Mouse (Mus musculus): ENCODE data around the gene Prr11. TPM values are rescaled to one million over a fixed set of nuclear protein-coding genes. Genes with fewer than 3 reads are reported as not detected.

Prr11 gene
- polyA plus RNA-seq, 1 experiment from 2014 or later: 20.5 TPM

DNA sequence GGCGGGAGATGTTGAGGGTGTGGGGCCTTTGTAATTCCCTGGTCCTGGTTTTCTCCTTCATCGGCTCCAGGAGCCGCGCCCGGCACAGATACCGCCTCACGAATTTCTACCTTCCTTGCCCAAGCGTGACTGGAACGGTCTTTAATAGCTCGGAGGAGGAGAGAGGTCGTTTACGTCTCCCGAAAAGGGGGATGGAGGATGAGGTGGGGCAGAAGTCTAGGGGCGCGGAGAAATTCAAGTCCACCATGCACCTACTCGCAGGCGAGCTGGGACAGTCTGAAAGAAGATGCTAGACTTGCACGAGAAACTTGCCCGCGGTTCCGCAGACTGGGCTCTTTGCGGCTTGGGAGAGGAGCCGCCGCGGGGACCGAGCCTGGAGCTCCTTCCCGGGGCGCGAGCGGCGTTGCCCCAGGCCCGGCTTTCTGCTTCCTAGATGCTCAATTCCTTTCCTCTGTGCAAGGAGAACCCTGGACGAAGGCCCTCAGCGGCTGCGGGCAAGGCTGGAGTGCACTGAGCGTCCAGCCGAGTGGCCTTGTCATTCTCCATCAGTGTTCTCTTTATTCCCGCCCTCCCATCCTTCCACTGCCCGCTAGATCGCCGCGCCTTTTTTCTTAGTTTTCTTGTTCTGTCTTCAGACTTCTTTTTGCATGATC is 1.1 kb upstream of the Prr11 start:
- ATAC-seq (ENCODE audit: low FRiP score, low TSS enrichment): no peak; the same call in none of the 2 replicates
- peak overlapping the region; percentile 87 for H3K4me3 ChIP-seq (ENCODE audit: low read length)
- peak overlapping the region; percentile 99 for H3K27ac ChIP-seq (ENCODE audit: low read depth, low read length)
- H3K4me2 ChIP-seq (replicated peaks; ENCODE audit: low read depth, low read length): peak overlapping the region; percentile 60
- under 1% methylated on average over 42 of the region's 42 CpGs for WGBS
- H3K9me3 ChIP-seq (ENCODE audit: control insufficient read depth, low read length): no peaks in the 10 kb centered on the region
- peaks cover 11% of the 10 kb centered on the region; the same call in 1 of the 2 replicates for H3K4me1 ChIP-seq (ENCODE audit: control insufficient read depth, insufficient read depth, low read length)
- H3K36me3 ChIP-seq (ENCODE audit: control insufficient read depth, insufficient read depth, low read length): peaks cover 38% of the 10 kb centered on the region
- peak overlapping the region; percentile 94 for H3K9ac ChIP-seq (ENCODE audit: low read depth, low read length)
- H3K27me3 ChIP-seq (ENCODE audit: control insufficient read depth, insufficient read depth, low read length): no peaks in the 10 kb centered on the region

DNA sequence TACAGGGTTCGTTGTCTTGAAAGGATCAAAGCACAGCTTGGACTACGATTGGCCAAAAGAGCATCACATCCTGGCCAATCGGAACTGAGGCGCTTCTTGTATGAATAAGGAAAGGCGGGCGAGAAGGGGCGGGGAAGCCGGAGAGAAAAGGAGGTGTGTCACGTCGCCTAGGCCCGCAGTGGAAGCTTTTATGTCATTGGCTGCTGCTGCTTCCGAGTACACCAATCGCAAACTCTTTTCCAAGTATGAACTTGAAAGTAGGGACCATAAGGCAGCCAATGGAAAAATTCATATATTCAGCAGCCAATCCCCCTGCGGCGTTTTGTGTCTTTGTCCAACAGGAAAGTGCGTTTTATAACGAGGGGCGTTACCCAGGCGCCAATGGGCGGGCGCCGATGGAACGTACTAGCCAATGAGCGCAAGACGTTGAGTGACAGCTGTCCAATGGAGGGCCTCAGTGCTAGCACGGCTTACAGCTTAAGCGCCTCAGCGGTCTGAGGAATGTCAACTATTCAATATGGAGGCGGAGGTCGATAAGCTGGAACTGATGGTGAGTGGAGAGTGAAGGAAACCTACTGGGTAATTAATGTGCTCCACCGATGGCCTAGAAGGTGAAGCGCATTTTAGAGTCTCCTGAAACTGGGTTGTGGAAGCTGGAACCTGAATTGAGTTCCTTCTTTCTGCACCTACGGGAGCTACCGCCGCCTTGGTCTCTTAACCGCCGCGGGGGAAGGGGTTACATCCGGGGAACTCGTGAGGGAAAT is 429 bp upstream of the Prr11 start, which contains the start of gene Ska2:
Gene Ska2 (plus strand): TSS at position 480 of the 764 bp plus-strand sequence.
- Histone ChIP-seq H3K4me2 (replicated peaks; ENCODE audit: low read depth, low read length) (peak within 1 kb of the TSS; percentile 60), H3K27me3 (ENCODE audit: control insufficient read depth, insufficient read depth, low read length) (no peaks in the 10 kb centered on the region), H3K27ac (ENCODE audit: low read depth, low read length) (peak within 1 kb of the TSS; percentile 99), H3K4me1 (ENCODE audit: control insufficient read depth, insufficient read depth, low read length) (peaks cover 11% of the 10 kb centered on the region; the same call in 1 of the 2 replicates), H3K9me3 (ENCODE audit: control insufficient read depth, low read length) (no peaks in the 10 kb centered on the region), H3K9ac (ENCODE audit: low read depth, low read length) (peak within 1 kb of the TSS; percentile 94), H3K36me3 (ENCODE audit: control insufficient read depth, insufficient read depth, low read length) (peaks cover 38% of the 10 kb centered on the region), H3K4me3 (ENCODE audit: low read length) (peak within 1 kb of the TSS; percentile 87)
- WGBS: under 1% methylated on average over 40 of the region's 40 CpGs
- peak; percentile 99 for ATAC-seq (ENCODE audit: low FRiP score, low TSS enrichment)

DNA sequence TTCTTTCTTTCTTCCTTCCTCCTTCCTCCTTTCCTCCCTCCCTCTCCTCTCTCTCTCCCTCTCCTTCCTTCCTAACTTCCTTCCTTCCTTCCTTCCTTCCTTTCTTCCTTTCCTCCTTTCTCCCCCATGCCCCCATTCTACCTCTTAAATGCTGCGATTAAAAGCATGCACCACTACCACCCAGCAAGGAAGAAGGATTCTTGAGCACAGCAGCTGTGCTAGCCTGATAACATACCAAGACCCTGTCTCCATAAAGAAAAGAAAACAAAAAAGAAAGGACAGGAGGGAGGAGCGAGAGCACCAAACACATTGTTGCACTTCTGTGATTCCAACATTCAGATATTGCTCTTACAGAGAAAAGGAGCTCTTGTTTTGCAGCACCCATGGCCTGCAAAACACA is 21.4 kb downstream of the Prr11 start:
- peaks cover 12% of the 10 kb centered on the region for H3K4me1 ChIP-seq (ENCODE audit: control insufficient read depth, insufficient read depth, low read length)
- peaks cover 45% of the 10 kb centered on the region for H3K36me3 ChIP-seq (ENCODE audit: control insufficient read depth, insufficient read depth, low read length)
- no peak overlapping the region for H3K27ac ChIP-seq (ENCODE audit: low read depth, low read length)
- WGBS: 67% methylated on average over 2 of the region's 2 CpGs
- peak overlapping the region; percentile 74 for H3K4me2 ChIP-seq (replicated peaks; ENCODE audit: low read depth, low read length)
- H3K4me3 ChIP-seq (ENCODE audit: low read length): peak overlapping the region; percentile 75
- H3K27me3 ChIP-seq (ENCODE audit: control insufficient read depth, insufficient read depth, low read length): no peaks in the 10 kb centered on the region
- H3K9me3 ChIP-seq (ENCODE audit: control insufficient read depth, low read length): no peaks in the 10 kb centered on the region
- H3K9ac ChIP-seq (ENCODE audit: low read depth, low read length): peak overlapping the region; percentile 74; the same call in 1 of the 2 replicates
- no peak for ATAC-seq (ENCODE audit: low FRiP score, low TSS enrichment)

DNA sequence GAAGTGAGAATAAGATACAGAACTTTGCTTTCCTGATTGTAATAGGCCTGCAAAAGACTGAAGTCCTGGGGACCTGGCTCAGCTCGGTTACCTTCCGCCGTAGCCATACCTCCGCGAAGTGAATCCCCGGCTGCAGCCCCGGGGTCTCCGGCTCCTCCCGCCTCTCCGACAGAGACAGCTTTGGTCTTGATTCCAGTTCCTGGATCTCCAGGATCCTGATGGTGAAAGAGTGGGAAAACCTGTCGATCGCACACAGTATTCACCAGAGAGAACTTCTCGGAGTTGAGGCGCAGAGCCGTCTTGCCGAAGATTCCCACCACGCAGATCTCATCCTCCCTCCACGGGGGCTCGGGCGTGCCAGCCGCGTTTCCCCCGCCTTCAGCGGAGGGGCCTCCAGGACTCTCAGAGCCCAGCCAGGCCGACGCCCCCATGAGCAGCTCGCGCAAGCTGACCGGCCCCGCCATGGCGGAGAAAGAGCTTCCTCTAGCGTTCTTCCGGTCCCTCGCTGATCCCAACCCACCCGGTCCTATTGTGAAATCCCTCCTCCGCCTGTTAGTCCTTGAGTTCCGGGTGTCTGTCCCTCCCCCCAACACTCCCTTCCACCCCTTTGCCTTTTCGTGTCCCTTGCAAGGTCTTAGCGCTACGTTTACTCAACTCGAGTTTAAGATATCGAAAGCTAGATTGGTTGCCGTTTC is 22.1 kb downstream of the Prr11 start, which contains the start of gene Smg8:
Gene Smg8 (minus strand): TSS at position 485 of the 695 bp plus-strand sequence.
- peak within 1 kb of the TSS; percentile 74 for H3K4me2 ChIP-seq (replicated peaks; ENCODE audit: low read depth, low read length)
- H3K36me3 ChIP-seq (ENCODE audit: control insufficient read depth, insufficient read depth, low read length): peaks cover 43% of the 10 kb centered on the region
- H3K4me1 ChIP-seq (ENCODE audit: control insufficient read depth, insufficient read depth, low read length): peaks cover 12% of the 10 kb centered on the region
- H3K9ac ChIP-seq (ENCODE audit: low read depth, low read length): peak within 1 kb of the TSS; percentile 74
- H3K4me3 ChIP-seq (ENCODE audit: low read length): peak within 1 kb of the TSS; percentile 75
- ATAC-seq (ENCODE audit: low FRiP score, low TSS enrichment): peak; percentile 93
- no peaks in the 10 kb centered on the region for H3K27me3 ChIP-seq (ENCODE audit: control insufficient read depth, insufficient read depth, low read length)
- WGBS: under 1% methylated on average over 43 of the region's 43 CpGs
- H3K27ac ChIP-seq (ENCODE audit: low read depth, low read length): peak within 1 kb of the TSS; percentile 30; the same call in 1 of the 2 replicates
- H3K9me3 ChIP-seq (ENCODE audit: control insufficient read depth, low read length): no peaks in the 10 kb centered on the region

DNA sequence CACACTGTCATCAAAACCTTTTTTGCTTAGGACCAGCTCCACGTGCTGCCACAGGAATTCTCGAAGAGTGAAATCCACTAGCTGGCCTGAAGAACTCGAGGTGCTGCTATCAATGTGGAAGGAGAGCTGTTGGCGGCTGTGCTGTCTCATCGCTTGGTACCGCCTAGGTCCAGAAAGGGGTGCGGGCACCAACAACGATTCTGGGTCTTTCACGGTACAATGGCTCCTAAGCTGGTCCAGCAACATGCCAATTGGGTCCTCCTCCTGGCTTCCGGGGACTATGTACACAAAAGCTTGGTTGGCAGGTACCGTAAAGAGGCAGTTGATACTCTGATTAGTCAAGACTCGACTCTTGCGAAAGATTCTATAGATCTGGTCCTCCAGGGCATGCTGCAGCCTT is 23.0 kb downstream of the Prr11 start:
- H3K4me1 ChIP-seq (ENCODE audit: control insufficient read depth, insufficient read depth, low read length): peaks cover 12% of the 10 kb centered on the region
- peak overlapping the region; percentile 74 for H3K4me2 ChIP-seq (replicated peaks; ENCODE audit: low read depth, low read length)
- no peaks in the 10 kb centered on the region for H3K9me3 ChIP-seq (ENCODE audit: control insufficient read depth, low read length)
- no peaks in the 10 kb centered on the region for H3K27me3 ChIP-seq (ENCODE audit: control insufficient read depth, insufficient read depth, low read length)
- no peak for ATAC-seq (ENCODE audit: low FRiP score, low TSS enrichment)
- H3K4me3 ChIP-seq (ENCODE audit: low read length): peak overlapping the region; percentile 75
- 88% methylated on average over 13 of the region's 13 CpGs for WGBS
- H3K27ac ChIP-seq (ENCODE audit: low read depth, low read length): no peak overlapping the region
- peak overlapping the region; percentile 74; the same call in 1 of the 2 replicates for H3K9ac ChIP-seq (ENCODE audit: low read depth, low read length)
- H3K36me3 ChIP-seq (ENCODE audit: control insufficient read depth, insufficient read depth, low read length): peaks cover 43% of the 10 kb centered on the region

DNA sequence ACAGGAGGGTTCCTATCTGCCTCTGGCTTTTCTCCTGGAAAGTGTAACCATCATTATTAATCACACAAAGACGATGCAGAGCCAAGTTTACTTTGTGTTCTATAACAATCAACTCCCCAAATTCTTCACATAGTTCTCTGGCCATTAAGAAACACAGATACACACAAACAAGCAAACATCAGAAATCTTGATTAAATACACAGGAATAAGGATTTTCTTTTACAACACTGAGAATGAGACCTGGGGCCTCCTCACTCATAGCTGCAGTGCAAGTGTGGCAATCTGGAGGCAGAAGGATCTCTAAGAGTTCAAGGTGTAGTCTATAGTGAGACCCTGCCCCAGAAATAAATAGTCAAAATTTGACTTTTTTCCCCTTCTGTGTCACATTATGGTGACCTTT is 24.8 kb downstream of the Prr11 start:
- H3K4me1 ChIP-seq (ENCODE audit: control insufficient read depth, insufficient read depth, low read length): peaks cover 12% of the 10 kb centered on the region
- 81% methylated on average over 1 of the region's 1 CpGs for WGBS
- H3K4me2 ChIP-seq (replicated peaks; ENCODE audit: low read depth, low read length): no peak overlapping the region
- no peak overlapping the region for H3K27ac ChIP-seq (ENCODE audit: low read depth, low read length)
- no peaks in the 10 kb centered on the region for H3K27me3 ChIP-seq (ENCODE audit: control insufficient read depth, insufficient read depth, low read length)
- H3K4me3 ChIP-seq (ENCODE audit: low read length): no peak overlapping the region
- peaks cover 45% of the 10 kb centered on the region for H3K36me3 ChIP-seq (ENCODE audit: control insufficient read depth, insufficient read depth, low read length)
- no peak overlapping the region for H3K9ac ChIP-seq (ENCODE audit: low read depth, low read length)
- H3K9me3 ChIP-seq (ENCODE audit: control insufficient read depth, low read length): no peaks in the 10 kb centered on the region
- ATAC-seq (ENCODE audit: low FRiP score, low TSS enrichment): no peak

DNA sequence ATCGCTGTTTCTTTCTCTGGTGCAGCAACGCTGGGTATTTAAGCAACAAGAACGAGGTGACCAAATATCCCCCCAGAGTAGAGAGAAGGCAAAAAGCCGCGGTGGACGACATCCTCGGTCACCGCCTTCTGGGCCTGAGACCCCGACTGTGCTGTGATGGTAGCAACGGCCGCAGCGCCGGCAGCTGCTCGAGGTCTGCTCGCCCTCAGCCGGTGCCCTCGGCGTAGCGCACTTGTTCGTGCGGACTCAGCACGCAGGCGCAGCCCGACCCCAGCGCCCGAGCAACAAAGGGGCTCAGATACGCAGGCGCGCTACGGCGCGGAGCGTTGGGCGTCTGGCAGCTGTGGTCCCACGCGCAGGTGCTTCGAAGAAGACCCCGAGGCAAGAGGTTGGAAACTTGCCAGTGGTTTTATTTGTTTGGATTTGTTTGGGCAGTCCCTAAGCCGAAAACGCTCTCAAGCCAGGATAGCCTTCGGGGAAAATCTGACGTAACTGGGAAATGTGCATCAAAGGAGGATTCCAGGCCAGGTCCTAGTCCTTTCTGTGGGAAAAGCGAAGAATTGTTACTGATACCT is 34.6 kb downstream of the Prr11 start, which contains the start of gene Gdpd1:
Gene Gdpd1 (minus strand): TSS at position 197 of the 575 bp plus-strand sequence.
- Histone ChIP-seq H3K9ac (ENCODE audit: low read depth, low read length) (peak within 1 kb of the TSS; percentile 68), H3K36me3 (ENCODE audit: control insufficient read depth, insufficient read depth, low read length) (peaks cover 17% of the 10 kb centered on the region), H3K27ac (ENCODE audit: low read depth, low read length) (peak within 1 kb of the TSS; percentile 68), H3K27me3 (ENCODE audit: control insufficient read depth, insufficient read depth, low read length) (no peaks in the 10 kb centered on the region), H3K4me1 (ENCODE audit: control insufficient read depth, insufficient read depth, low read length) (no peaks in the 10 kb centered on the region; the same call in 1 of the 2 replicates), H3K4me2 (replicated peaks; ENCODE audit: low read depth, low read length) (peak within 1 kb of the TSS; percentile 97), H3K4me3 (ENCODE audit: low read length) (peak within 1 kb of the TSS; percentile 69), H3K9me3 (ENCODE audit: control insufficient read depth, low read length) (no peaks in the 10 kb centered on the region)
- ATAC-seq (ENCODE audit: low FRiP score, low TSS enrichment): peak; percentile 93
- WGBS: 1% methylated on average over 43 of the region's 43 CpGs

DNA sequence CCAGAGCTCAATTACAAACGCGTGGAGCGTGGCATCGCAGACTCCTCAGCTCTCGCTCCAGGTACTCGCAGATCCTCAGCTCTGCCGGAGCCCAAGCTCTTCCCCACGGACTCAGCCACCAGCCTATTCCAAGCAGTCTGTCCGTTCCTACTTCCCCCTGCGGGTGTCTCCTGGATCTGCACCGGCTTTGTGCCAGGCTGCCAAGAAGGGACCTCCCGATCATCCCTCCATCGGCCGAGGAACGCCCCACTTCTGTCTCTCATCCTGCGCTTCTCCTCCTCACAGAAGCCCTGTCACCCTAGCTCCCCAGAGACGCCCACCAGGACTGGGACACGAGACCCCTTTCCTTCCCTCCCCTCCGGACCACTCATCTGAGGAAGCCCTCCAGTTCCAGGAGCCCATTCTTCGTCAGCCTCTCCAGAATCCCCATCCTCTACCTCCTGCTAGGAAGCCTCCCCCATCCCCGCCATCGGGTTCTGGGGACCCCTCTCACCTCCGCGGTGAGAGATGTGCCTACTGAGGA is 35.1 kb downstream of the Prr11 start:
- peak overlapping the region; percentile 68 for H3K27ac ChIP-seq (ENCODE audit: low read depth, low read length)
- WGBS: 1% methylated on average over 23 of the region's 24 CpGs
- H3K4me3 ChIP-seq (ENCODE audit: low read length): peak overlapping the region; percentile 69
- H3K4me2 ChIP-seq (replicated peaks; ENCODE audit: low read depth, low read length): peak overlapping the region; percentile 97
- no peaks in the 10 kb centered on the region; the same call in 1 of the 2 replicates for H3K4me1 ChIP-seq (ENCODE audit: control insufficient read depth, insufficient read depth, low read length)
- no peaks in the 10 kb centered on the region for H3K9me3 ChIP-seq (ENCODE audit: control insufficient read depth, low read length)
- no peaks in the 10 kb centered on the region for H3K27me3 ChIP-seq (ENCODE audit: control insufficient read depth, insufficient read depth, low read length)
- peak; percentile 77 for ATAC-seq (ENCODE audit: low FRiP score, low TSS enrichment)
- H3K36me3 ChIP-seq (ENCODE audit: control insufficient read depth, insufficient read depth, low read length): peaks cover 15% of the 10 kb centered on the region
- peak overlapping the region; percentile 68 for H3K9ac ChIP-seq (ENCODE audit: low read depth, low read length)

Measured in kidney, embryonic 14.5 days (tissue).